Mouse (Mus musculus) testis, adult 2 months (tissue): ENCODE measurements around the gene Kcnq2. TPM values are rescaled to one million over a fixed set of nuclear protein-coding genes. Genes with fewer than 3 reads are reported as not detected.

Experiments used
- H3K27ac ChIP-seq: fragments of 200-500 bp; 2 replicates; pipeline ENCODE4 v1.5.1; 2012; ENCODE audit warnings: low read depth, low read length; ENCODE audit not compliant: control insufficient read depth, insufficient read depth
- H3K27me3 ChIP-seq: fragments of 200-500 bp; 2 replicates; pipeline ENCODE4 v1.6.1; 2012; ENCODE audit warnings: mild to moderate bottlenecking, low read length, moderate library complexity; ENCODE audit not compliant: control insufficient read depth, insufficient read depth
- H3K36me3 ChIP-seq: fragments of 200-500 bp; 2 replicates; pipeline ENCODE4 v1.6.1; 2012; ENCODE audit warnings: mild to moderate bottlenecking, low read length; ENCODE audit not compliant: control insufficient read depth, insufficient read depth
- H3K4me1 ChIP-seq: fragments of 200-500 bp; 2 replicates; pipeline ENCODE4 v1.6.1; 2012; ENCODE audit warnings: low read length; ENCODE audit not compliant: control insufficient read depth, insufficient read depth
- H3K4me3 ChIP-seq: fragments of 200-500 bp; 2 replicates; pipeline ENCODE4 v1.5.1; 2012; ENCODE audit warnings: low read depth, mild to moderate bottlenecking, low read length, moderate library complexity, mixed read lengths; ENCODE audit not compliant: control insufficient read depth
- CTCF ChIP-seq: fragments of 200-500 bp; IDR thresholded peaks from 2 replicates; pipeline ENCODE4 v1.5.1; 2012; ENCODE audit warnings: low read depth, mild to moderate bottlenecking, inconsistent platforms, low read length, moderate library complexity; ENCODE audit not compliant: control insufficient read depth, insufficient read depth, insufficient replicate concordance
- POLR2A ChIP-seq: fragments of 200-500 bp; IDR thresholded peaks from 2 replicates; pipeline ENCODE4 v1.6.1; 2012; ENCODE audit warnings: low read depth, mild to moderate bottlenecking, inconsistent platforms, low read length, moderate library complexity; ENCODE audit not compliant: control insufficient read depth
- polyA plus RNA-seq: library from polyadenylated mRNA; depleted of rRNA; stranded (reverse); fragments of >200 nt; gene quantifications from 2 replicates; pipeline ENCODE4 v1.2.3, GENCODE M21; 2012

Kcnq2 gene
- polyA plus RNA-seq, 1 experiment: 9.2 TPM

- H3K27ac ChIP-seq: no peak overlapping the region
- no peak overlapping the region for H3K4me3 ChIP-seq
- TF ChIP-seq CTCF: no peak
- TF ChIP-seq POLR2A: no peak
- no peaks in the 10 kb centered on the region; the same call in none of the 2 replicates for H3K4me1 ChIP-seq
- no peaks in the 10 kb centered on the region for H3K36me3 ChIP-seq
- H3K27me3 ChIP-seq: no peaks in the 10 kb centered on the region
Observed at GRCm38 (mm10) chr2:181159091-181159514, 24.0 kb upstream of the Kcnq2 start.

- H3K27me3 ChIP-seq: no peaks in the 10 kb centered on the region
- no peak overlapping the region for H3K4me3 ChIP-seq
- no peaks in the 10 kb centered on the region; the same call in none of the 2 replicates for H3K4me1 ChIP-seq
- TF ChIP-seq CTCF (no peak), POLR2A (no peak)
- H3K36me3 ChIP-seq: no peaks in the 10 kb centered on the region
- no peak overlapping the region for H3K27ac ChIP-seq
Observed at GRCm38 (mm10) chr2:181158471-181158870, 23.4 kb upstream of the Kcnq2 start.

GRCm38 (mm10) chr2:181157716-181158302 is 22.7 kb upstream of the Kcnq2 start:
- Histone ChIP-seq H3K36me3 (no peaks in the 10 kb centered on the region), H3K4me1 (no peaks in the 10 kb centered on the region; the same call in none of the 2 replicates), H3K4me3 (no peak overlapping the region), H3K27ac (no peak overlapping the region), H3K27me3 (no peaks in the 10 kb centered on the region)
- no peak for TF ChIP-seq POLR2A
- TF ChIP-seq CTCF: no peak

- no peak overlapping the region for H3K27ac ChIP-seq
- TF ChIP-seq CTCF: no peak
- TF ChIP-seq POLR2A: no peak
- no peaks in the 10 kb centered on the region for H3K27me3 ChIP-seq
- H3K4me3 ChIP-seq: no peak overlapping the region
- H3K4me1 ChIP-seq: no peaks in the 10 kb centered on the region; the same call in none of the 2 replicates
- H3K36me3 ChIP-seq: no peaks in the 10 kb centered on the region
Observed at GRCm38 (mm10) chr2:181157180-181157579, 22.1 kb upstream of the Kcnq2 start.

- Histone ChIP-seq H3K4me3 (peak within 1 kb of the TSS; percentile 14; the same call in 1 of the 2 replicates), H3K27ac (no peak within 1 kb of the TSS), H3K4me1 (no peaks in the 10 kb centered on the region; the same call in none of the 2 replicates), H3K27me3 (no peaks in the 10 kb centered on the region), H3K36me3 (no peaks in the 10 kb centered on the region)
- TF ChIP-seq POLR2A: no peak
- no peak for TF ChIP-seq CTCF
Observed at GRCm38 (mm10) chr2:181156248-181157121, 21.4 kb upstream of the Kcnq2 start, which contains the start of gene Eef1a2. Eef1a2 (minus strand) TSS chr2:181157014.

GRCm38 (mm10) chr2:181155801-181156200 is 20.7 kb upstream of the Kcnq2 start:
- TF ChIP-seq POLR2A (no peak), CTCF (no peak)
- no peaks in the 10 kb centered on the region; the same call in none of the 2 replicates for H3K4me1 ChIP-seq
- H3K4me3 ChIP-seq: no peak overlapping the region
- H3K27me3 ChIP-seq: no peaks in the 10 kb centered on the region
- H3K36me3 ChIP-seq: no peaks in the 10 kb centered on the region
- H3K27ac ChIP-seq: no peak overlapping the region

- no peak overlapping the region for H3K27ac ChIP-seq
- TF ChIP-seq POLR2A (no peak), CTCF (no peak)
- no peaks in the 10 kb centered on the region for H3K27me3 ChIP-seq
- no peaks in the 10 kb centered on the region for H3K36me3 ChIP-seq
- H3K4me3 ChIP-seq: no peak overlapping the region
- H3K4me1 ChIP-seq: no peaks in the 10 kb centered on the region; the same call in none of the 2 replicates
Observed at GRCm38 (mm10) chr2:181154831-181155415, 19.8 kb upstream of the Kcnq2 start.
